22 mouse cellular contexts compared by ENCODE assay signal in genomic region chrX:72956486-72956885, GRCm38 (mm10). TPM values are rescaled to one million over a fixed set of nuclear protein-coding genes. Genes with fewer than 3 reads are reported as not detected.
DNase-seq lines count a peak whose midpoint lies in the region; ATAC-seq lines count a peak whose summit lies in the region.
"Had no signal": no experiment of that assay in that cellular context is flagged by ENCODE, and none has a peak within 500 bp of the region (broad histone marks: within the 10 kb centered on the region; RNA-seq: fewer than 3 reads in every experiment).

No protein-coding gene starts in this region.

- no peak overlapping the region for H3K4me3 ChIP-seq in kidney, embryonic 14.5 days (ENCODE audit: low read length)
- H3K4me3 ChIP-seq in kidney, embryonic 16.5 days (ENCODE audit: low read length), result no peak overlapping the region
- H3K4me3 ChIP-seq: embryonic facial prominence, embryonic 12.5 days; embryonic facial prominence, embryonic 15.5 days; erythroblast, embryonic 14.5 days; forebrain, embryonic 10.5 days; forebrain, embryonic 12.5 days had no signal

- no peak for DNase-seq in kidney, postnatal 10 days
- DNase-seq in kidney, postnatal 25 days, result no peak
- DNase-seq: adrenal gland, adult 2 months; adrenal gland, postnatal 10 days; adrenal gland, postnatal 25 days; cerebellum, adult 11 months; cerebellum, adult 18-20 months; cerebellum, adult 8-10 months; cerebellum, adult 9-11 months; cerebellum, postnatal 14 days; cerebellum, postnatal 36 days; embryo, embryonic 11 days had no signal

- H3K27me3 ChIP-seq in kidney, embryonic 14.5 days (ENCODE audit: control insufficient read depth, insufficient read depth, low read length), result no peaks in the 10 kb centered on the region
- H3K27me3 ChIP-seq in kidney, embryonic 16.5 days (ENCODE audit: insufficient read depth, low read length), result no peaks in the 10 kb centered on the region
- H3K27me3 ChIP-seq: embryonic facial prominence, embryonic 12.5 days; embryonic facial prominence, embryonic 15.5 days; forebrain, embryonic 12.5 days had no signal

- H3K36me3 ChIP-seq in kidney, embryonic 14.5 days (ENCODE audit: control insufficient read depth, insufficient read depth, low read length), result no peaks in the 10 kb centered on the region; the same call in 1 of the 2 replicates
- 0 out of 2 replicates have a peak, but pooled peaks cover 4% of the 10 kb centered on the region for H3K36me3 ChIP-seq in kidney, embryonic 16.5 days (ENCODE audit: insufficient read depth, low read length)
- H3K36me3 ChIP-seq: embryonic facial prominence, embryonic 12.5 days had no signal

- no peak overlapping the region for H3K27ac ChIP-seq in kidney, embryonic 14.5 days (ENCODE audit: low read depth, low read length)
- no peak overlapping the region for H3K27ac ChIP-seq in kidney, embryonic 16.5 days (ENCODE audit: low read length)
- H3K27ac ChIP-seq: embryonic facial prominence, embryonic 12.5 days; embryonic facial prominence, embryonic 15.5 days; forebrain, embryonic 10.5 days; forebrain, embryonic 12.5 days had no signal

- H3K9me3 ChIP-seq in kidney, embryonic 14.5 days (ENCODE audit: control insufficient read depth, low read length), result no peaks in the 10 kb centered on the region
- no peaks in the 10 kb centered on the region for H3K9me3 ChIP-seq in kidney, embryonic 16.5 days (ENCODE audit: low read length)
- H3K9me3 ChIP-seq: embryonic facial prominence, embryonic 12.5 days; embryonic facial prominence, embryonic 15.5 days; forebrain, embryonic 10.5 days; forebrain, embryonic 12.5 days had no signal

- no peaks in the 10 kb centered on the region for H3K4me1 ChIP-seq in kidney, embryonic 14.5 days (ENCODE audit: control insufficient read depth, insufficient read depth, low read length)
- no peaks in the 10 kb centered on the region for H3K4me1 ChIP-seq in kidney, embryonic 16.5 days (ENCODE audit: insufficient read depth, low read length)
- H3K4me1 ChIP-seq: embryonic facial prominence, embryonic 12.5 days; embryonic facial prominence, embryonic 15.5 days; forebrain, embryonic 10.5 days; forebrain, embryonic 12.5 days had no signal

- WGBS in kidney, embryonic 14.5 days, result 63% methylated on average over 4 of the region's 4 CpGs
- 68% methylated on average over 4 of the region's 4 CpGs for WGBS in kidney, embryonic 16.5 days

- H3K9ac ChIP-seq in kidney, embryonic 14.5 days (ENCODE audit: low read depth, low read length), result no peak overlapping the region
- H3K9ac ChIP-seq in kidney, embryonic 16.5 days (replicated peaks; ENCODE audit: low read length), result no peak overlapping the region
- H3K9ac ChIP-seq: embryonic facial prominence, embryonic 12.5 days; embryonic facial prominence, embryonic 15.5 days; forebrain, embryonic 12.5 days had no signal

- no peak overlapping the region for H3K4me2 ChIP-seq in kidney, embryonic 14.5 days (replicated peaks; ENCODE audit: low read depth, low read length)
- no peak overlapping the region for H3K4me2 ChIP-seq in kidney, embryonic 16.5 days (replicated peaks; ENCODE audit: low read depth, low read length)
- H3K4me2 ChIP-seq: embryonic facial prominence, embryonic 12.5 days; embryonic facial prominence, embryonic 15.5 days; forebrain, embryonic 12.5 days had no signal

- peak; percentile 66 for ATAC-seq in kidney, embryonic 14.5 days (ENCODE audit: low FRiP score, low TSS enrichment)
- ATAC-seq in kidney, embryonic 16.5 days (ENCODE audit: low FRiP score, low TSS enrichment), result peak; percentile 65
- ATAC-seq: forebrain, embryonic 14.5 days; forebrain, embryonic 16.5 days had no signal

RNA-seq across cellular contexts. Expression of gene Zfp185, which starts 30.7 kb away (rescaled TPM):
- 3.0 and 4.9 TPM in 2 replicates for polyA plus RNA-seq in kidney, embryonic 14.5 days (2014; fragmentation: Nextera tagmentation; extraction: Ambion mirVana)
- 7.5 and 7.6 TPM in 2 replicates for polyA plus RNA-seq in kidney, embryonic 16.5 days (2015; fragmentation: Nextera tagmentation; extraction: Ambion mirVana)
- polyA plus RNA-seq: C2C12 had no signal

RNA-seq across cellular contexts. Expression of gene Nsdhl, which starts 38.1 kb away (rescaled TPM):
- polyA plus RNA-seq in kidney, embryonic 14.5 days (2014; fragmentation: Nextera tagmentation; extraction: Ambion mirVana), result 25.4 and 29.5 TPM in 2 replicates
- 28.2 and 30.4 TPM in 2 replicates for polyA plus RNA-seq in kidney, embryonic 16.5 days (2015; fragmentation: Nextera tagmentation; extraction: Ambion mirVana)

RNA-seq across cellular contexts. Expression of gene Cetn2, which starts 38.3 kb away (rescaled TPM):
- polyA plus RNA-seq in kidney, embryonic 14.5 days (2014; fragmentation: Nextera tagmentation; extraction: Ambion mirVana), result 112 and 143 TPM in 2 replicates
- 84.4 and 85.0 TPM in 2 replicates for polyA plus RNA-seq in kidney, embryonic 16.5 days (2015; fragmentation: Nextera tagmentation; extraction: Ambion mirVana)
